Mouse (Mus musculus) cerebellum, postnatal 10 days (tissue): ENCODE measurements around the gene Enam.
"Not testable (repeated sequence)": the region's sequence is repeated elsewhere in the genome, so short reads cannot be mapped to it uniquely, and the experiment has no call there.

Experiments used
- DNase-seq, 2 experiments: peaks; one replicate each; pipeline ENCODE4 v3.0.0; 2021; ENCODE audit warnings: mixed read lengths in 2 of 2

Enam gene

DNA sequence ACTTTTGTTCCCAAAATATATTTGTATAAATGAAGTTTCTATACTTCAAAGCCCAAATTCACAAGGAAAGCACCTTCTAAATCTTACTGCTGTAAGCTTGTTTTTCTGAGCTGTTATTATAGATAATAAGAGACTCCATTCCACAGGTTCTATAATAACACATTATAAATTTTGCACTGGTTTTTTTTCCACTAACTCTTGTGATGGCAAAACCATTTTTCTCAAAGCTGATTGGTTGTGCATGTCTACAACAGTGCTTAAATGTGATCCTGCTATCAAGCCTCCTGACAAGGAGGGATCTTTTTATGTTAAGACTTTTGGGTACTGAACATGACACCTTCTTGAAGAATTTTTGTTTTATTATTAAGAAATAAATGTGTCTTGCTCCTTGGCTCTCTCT lies at the start of gene Enam:
TSS of gene Enam (plus strand) at position 301 of the 400 bp plus-strand sequence.
- DNase-seq, result no peak

DNA sequence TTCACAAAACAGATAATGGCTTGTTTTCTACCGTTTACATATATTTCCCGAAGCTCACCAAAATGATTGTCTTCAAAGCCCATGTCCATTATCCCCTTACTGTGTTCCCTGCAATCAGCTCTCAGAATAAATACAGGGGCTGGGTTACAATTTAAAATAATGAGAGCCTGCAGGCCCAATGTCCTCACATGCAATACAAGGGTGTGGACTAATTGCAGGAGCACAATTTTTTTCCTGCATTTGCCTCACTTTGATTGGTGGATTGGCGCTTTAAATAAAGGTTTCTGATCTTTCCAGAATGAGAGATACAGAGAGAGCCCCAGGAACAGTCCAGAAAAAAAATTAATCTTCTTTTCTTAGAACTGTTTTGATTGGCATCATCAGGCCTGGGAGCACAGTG lies 32.1 kb upstream of the Enam start, which contains the start of gene Ambn:
TSS of gene Ambn (plus strand) at position 301 of the 400 bp plus-strand sequence.
- no peak for DNase-seq

DNA sequence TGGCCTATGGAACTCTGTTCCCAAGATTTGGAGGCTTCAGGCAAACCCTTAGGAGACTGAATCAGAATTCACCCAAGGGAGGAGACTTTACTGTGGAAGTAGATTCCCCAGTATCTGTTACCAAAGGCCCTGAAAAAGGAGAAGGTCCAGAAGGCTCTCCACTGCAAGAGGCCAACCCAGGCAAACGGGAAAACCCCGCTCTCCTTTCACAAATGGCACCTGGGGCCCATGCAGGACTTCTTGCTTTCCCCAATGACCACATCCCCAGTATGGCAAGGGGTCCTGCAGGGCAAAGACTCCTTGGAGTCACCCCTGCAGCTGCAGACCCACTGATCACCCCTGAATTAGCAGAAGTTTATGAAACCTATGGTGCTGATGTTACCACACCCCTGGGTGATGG lies 20.3 kb upstream of the Enam start:
- DNase-seq, result no peak

DNA sequence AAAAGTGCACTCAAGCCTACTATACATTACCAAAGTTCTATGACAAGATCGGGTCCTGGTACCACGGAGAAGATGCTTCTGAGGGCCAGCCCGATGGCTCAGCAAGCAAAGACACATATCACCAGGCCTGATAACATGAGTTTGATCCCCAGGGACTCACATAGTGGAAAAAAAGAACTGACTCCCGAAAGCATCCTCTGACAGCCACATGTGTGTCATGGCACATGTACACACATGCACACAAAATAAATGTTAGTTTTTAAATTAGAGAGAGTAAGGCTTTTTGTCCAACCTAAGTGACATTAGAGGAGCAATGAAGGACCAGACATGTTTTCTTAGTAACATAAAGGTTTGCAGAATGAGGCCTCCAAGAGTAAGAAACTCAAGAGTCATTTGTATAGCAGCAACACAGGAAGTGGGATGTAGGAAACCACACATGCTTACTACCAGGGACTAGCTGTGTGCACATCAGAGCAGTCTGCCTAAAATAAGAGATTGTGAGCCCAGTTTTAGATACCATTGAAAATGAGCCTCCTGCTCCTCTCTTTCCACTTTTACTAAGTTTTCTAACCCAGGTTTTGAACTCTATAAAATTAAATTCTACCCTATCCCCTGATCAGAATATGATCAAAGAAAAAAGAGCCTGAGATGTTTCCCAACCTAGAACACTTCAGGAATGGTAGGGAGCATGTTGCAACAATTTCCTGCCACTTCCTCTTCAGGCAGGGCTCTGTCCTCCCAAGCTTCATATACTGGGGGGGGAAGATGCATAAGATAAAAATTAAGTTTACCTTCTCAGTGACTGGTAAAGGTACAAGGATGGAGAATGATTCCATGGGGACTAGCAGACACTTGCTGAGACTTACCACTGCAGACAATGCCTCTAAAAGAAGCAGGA lies 18.7 kb upstream of the Enam start:
- DNase-seq, result no peak

DNA sequence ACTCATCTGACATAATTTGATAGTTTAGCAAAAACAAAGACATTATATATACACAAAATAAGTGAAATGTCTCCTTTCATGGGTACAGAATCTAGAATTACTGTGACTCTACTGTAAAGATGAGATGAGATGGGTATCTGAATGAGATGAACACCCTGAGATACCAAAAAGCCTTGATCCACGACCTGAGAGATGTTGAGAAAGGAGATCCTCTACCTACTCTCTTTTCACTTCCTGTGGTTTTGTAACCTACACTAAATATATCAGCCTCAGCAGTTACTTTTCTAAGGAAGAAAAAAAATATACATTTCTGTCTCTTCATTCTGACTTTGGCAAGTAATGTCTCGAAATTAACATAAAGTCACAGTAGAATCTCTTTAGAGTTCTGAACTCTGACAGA lies 1.2 kb downstream of the Enam start:
- DNase-seq, result no peak

DNA sequence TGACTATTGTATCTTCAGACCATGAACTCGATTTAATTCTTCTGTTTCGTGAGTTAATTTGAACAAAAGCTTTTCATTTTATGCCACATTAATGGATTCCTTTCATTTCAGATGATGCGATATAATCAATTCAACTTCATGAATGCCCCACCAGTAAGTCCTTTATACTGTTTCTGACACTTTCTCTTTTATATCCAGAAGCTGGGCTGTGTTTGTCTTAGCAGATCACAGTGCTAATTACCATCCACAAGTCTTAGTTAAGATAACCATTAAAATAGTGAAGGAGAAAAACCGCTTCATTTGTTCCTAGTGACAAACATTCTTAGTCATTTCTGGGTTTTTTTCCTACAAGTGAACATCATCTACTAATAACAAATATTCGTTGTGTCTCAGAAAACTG lies 3.3 kb downstream of the Enam start:
- DNase-seq, result no peak

DNA sequence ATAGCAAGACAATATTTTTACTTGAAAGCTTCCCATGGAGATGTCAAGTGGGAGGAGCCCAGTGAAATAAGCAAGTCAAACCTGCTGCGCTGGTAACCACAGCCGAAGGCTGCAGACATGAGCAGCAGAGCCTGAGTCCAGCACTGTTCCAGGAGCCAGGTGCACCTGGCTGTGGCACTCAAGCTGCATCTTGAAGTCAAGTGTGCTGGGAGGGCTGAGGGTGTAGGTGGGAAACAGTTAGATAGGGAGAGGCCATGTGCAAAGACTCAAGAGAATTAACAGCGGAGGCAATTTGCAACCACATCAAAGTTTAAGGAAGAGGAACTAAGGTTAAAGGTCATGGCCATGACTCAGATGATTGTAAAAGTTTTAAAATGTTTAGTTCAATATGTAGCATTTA lies 12.0 kb downstream of the Enam start:
- DNase-seq, result no peak

- DNase-seq, result no peak
Observed at GRCm38 (mm10) chr5:88508555-88508954, 20.8 kb downstream of the Enam start.

- DNase-seq, result no peak
Observed at GRCm38 (mm10) chr5:88508990-88509389, 21.2 kb downstream of the Enam start.

DNA sequence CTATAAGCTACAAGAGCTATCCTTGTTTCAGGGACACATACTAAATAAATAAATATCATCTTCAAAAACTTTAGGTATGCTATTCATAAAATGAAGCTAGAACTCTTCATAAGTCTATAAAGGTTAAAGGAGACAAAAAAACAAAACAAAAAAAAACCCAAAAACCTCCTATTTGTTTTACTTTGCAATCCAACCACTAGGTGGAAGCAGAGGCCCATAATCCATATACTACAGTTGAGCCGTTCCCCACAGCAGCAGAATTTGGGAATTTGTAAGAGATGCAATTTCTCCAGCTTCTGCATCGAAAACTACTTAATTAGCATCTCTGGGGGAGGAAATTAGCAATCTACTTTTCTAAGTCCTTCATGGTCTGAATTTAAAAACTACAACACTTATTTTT lies 31.5 kb downstream of the Enam start:
- peak; percentile 61 to 72 for DNase-seq

DNA sequence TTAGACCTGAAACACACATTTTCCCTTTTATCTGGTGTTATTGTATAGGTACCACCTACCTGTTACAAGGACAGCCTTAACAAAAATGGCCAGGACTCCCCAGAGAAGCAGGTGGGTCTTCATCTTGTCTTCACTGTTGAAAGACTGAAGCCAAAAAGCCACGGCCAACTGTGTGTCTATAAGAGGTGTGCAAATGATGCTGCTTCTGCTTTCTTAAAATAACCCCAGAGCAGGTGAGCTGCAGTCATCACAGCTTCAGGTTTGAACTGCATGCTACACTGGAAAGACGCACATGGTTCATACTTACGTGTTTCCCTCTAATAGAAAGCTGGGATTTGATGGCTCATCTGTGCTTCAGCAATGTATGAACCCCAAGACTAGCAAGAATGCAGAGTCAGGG lies 39.9 kb downstream of the Enam start, which contains the start of gene Jchain:
TSS of gene Jchain (minus strand) at position 235 of the 400 bp plus-strand sequence.
- DNase-seq, result no peak

- no peak for DNase-seq
Observed at GRCm38 (mm10) chr5:88530908-88531307, 43.1 kb downstream of the Enam start.

DNA sequence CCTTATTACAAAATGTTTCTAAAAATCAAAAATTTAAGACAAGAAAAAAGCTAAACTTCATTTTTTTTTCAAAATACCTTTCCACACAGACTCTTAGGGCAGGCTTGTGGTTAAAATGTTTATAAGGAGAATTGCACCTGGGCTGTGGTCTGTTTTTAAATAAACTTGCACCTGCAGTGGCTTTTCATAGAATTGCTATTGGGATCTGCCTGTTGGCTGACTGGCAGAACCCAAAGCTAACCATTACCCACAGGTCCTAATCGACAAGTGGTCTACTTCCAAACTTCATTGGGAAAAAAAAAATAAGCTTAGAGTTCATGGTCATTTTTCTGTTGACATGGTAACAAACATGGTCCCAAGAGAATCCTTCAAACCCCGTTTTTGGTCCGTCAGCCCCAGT lies 46.9 kb downstream of the Enam start:
- DNase-seq, result no peak

DNA sequence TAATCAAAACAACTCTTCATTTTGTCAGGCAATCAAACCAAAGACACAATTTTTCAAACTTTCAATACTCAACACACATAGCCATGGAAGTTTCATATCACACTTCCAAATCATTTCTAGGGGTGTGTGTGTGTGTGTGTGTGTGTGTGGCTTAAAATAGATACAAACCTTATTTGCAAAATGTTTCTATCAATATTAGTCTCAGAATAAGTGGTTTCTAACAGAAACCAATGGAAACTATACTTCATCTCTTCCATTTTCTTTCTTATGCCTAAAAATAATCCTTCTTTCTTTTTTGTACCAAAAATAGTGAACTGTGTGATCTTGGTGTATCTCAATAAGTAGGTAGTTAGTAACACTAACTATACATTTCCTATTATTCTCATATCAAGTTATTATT lies 53.1 kb downstream of the Enam start:
- DNase-seq, result no peak

- peak; percentile 73 to 78 for DNase-seq
Observed at GRCm38 (mm10) chr5:88542651-88543282, 55.0 kb downstream of the Enam start.

- not testable (repeated sequence) for DNase-seq
Observed at GRCm38 (mm10) chr5:88544411-88544810, 56.6 kb downstream of the Enam start.

DNA sequence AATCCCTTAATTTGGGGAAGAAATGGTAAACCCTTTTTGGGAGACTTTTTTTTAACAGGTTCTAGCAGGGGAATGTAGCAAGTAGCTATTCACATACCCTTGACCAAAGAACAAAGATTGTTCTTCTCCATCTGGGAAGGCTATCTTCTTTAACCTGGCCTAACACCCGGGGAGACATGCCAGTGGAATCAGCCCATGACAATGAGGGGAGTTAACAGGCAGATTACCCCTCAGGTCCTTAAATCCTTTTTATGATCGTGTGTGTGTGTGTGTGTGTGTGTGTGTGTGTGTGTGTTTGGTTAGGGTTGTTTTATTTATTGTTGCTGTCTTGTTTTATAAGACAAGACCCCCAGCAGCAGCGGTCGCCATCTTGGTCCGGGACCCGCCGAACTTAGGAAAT lies 57.8 kb downstream of the Enam start:
- DNase-seq, result no peak

DNA sequence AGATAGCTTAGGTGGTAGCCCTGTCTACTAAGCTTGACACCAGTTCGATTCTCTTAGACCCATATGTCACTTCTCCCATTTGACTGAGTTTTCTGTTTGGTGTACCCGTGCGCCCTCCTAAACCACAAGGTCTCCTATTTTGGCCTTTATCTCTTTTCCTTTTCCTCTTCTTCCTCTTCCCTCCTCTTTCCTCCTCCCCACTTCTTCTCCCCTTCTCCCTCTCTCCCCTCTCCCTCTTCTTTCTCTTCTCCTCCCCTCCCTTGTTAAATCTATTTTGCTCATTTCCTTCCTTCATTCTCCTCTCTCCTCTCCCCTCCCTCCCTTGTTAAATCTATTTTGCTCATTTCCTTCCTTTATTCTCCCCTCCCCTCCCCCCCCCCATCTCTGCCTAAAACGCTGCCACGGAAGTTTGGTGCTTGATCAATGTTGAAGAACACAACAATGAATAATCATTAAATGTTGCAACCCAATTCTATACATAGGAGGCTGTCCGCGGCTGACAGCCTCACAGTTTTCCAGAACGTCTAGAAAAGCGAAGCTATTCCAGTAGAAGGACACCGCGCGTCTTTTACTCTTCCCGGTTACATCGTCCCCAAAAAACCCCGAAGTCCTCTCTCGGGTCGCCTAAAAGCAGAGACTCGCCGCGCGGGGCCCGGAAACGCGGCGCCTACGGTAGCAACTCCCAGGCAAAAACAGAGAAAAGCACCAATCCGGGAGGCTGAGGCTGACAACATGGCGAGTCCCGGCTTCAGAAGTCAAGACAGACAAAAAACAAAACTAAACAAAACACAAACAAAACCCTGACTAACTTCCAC lies 65.7 kb downstream of the Enam start:
- no peak for DNase-seq

DNA sequence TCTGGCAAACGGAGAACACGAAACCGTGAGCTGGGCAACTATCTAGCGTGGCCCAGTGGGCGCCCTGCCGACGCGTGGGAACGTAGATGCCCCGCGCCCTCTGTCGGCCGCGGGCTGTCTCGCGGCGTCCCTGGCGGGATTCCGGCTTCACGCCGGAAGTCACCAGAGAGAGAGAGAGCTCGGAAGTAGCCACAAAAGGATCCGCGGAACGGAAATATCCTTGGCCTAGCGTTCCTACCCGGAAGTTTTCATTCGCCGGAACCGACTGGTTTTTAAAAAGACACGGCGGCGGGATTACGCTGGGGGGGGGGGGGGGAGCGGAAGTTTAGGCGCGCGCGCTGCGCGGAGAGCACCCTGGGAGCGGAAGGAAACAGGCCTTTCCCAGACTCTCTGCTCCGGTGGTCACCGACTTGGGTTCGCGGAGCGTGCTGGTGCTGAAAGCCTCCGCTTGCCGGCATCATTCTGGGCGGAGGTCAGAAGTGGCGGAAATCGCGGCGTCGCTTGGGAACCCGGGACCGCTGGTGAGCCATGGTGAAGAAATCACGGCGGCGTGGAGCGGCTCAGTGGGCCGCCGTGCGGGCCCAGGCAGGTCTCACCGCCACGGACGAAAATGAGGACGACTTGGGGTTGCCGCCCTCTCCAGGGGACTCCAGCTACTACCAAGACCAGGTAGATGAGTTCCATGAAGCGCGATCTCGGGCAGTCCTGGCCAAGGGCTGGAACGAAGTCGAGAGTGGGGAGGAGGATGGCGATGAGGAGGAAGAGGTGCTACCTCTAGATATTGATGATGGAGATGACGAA lies 66.5 kb downstream of the Enam start, which contains the start of gene Utp3:
TSS of gene Utp3 (plus strand) at position 377 of the 801 bp plus-strand sequence.
- DNase-seq, result peak; percentile 95 to 97
